Mouse (Mus musculus) v-Abl transformed pro-B cells (cell line): ENCODE results near the gene Med24.

Experiments used
- in situ Hi-C, 2 experiments: fragments of 400-800 bp; cut with MboI; formaldehyde crosslinking; loops; one replicate each; pipeline ENCODE4 v1.15.1; 2025; ENCODE audit not compliant: unreplicated experiment in 2 of 2

Med24 gene

GRCm38 (mm10) chr11:98730727-98731126, 1.5 kb upstream of the Med24 start:
- in situ Hi-C loops: no loop called here

- in situ Hi-C loops: no loop called here
These were observed 3.2 kb downstream of the Med24 start for GRCm38 (mm10) chr11:98725926-98726506.

DNA sequence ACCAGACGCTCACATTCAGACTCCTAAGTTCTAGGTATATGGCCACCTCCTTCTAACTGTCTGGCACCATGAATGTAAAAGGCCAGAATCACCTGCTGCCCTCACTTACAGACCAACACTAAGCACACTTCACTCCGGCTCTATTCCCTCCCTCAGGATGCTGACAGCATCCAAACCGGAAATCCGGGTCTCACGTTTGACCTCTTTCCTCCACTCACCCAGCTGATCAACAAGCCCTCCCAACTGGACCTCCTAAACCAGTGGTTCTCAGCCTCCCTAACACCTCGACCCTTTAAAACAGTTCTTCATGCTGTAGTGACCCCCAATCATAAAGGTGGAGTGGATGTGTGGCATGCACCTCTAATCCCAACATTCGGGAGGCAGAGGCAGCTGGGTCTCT, 6.1 kb downstream of the Med24 start:
- in situ Hi-C loops: loop anchor here in 1 of 2 experiments (25.0 kb wide), 1 partner anchor 1589 kb away; the partner anchor contains the start of gene Eif1

GRCm38 (mm10) chr11:98721458-98722226, 7.6 kb downstream of the Med24 start:
- in situ Hi-C loops: loop anchor here in 1 of 2 experiments (25.0 kb wide), 1 partner anchor 1591 kb away; the partner anchor contains the start of gene Eif1

- in situ Hi-C loops: loop anchor here in 1 of 2 experiments (25.0 kb wide), 1 partner anchor 1592 kb away; the partner anchor contains the start of gene Eif1
These were observed 8.5 kb downstream of the Med24 start for GRCm38 (mm10) chr11:98720756-98721155.

DNA sequence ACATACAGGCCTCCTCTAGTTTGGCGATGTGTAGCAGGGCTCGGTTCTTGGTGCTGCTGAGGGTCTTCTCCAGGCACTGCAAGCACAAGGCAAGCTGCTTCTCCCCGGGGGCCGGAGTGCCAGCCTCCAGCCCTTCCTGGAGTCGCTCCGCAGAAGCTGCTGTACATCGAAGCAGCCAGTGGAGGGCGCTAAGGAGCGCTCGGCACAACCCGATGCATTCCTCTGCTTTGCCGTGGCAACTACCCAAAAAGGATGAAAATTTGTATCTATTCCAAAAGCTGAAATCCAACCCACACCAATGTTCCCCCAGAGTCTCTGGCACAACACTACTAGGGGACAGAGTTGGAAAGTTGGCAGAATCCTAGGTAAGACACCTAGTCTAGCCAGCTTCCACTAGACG, 11.3 kb downstream of the Med24 start:
- in situ Hi-C loops: loop anchor here (5.0 to 25.0 kb wide), 3 partner anchors 69 to 1594 kb away; partner anchors contain the start of gene Eif1 (in 1 of the 2)

- in situ Hi-C loops: loop anchor here (5.0 to 25.0 kb wide), 3 partner anchors 71 to 1596 kb away; partner anchors contain the start of gene Eif1 (in 1 of the 2)
These were observed 13.3 kb downstream of the Med24 start for GRCm38 (mm10) chr11:98715946-98716345.

- in situ Hi-C loops: loop anchor here (5.0 to 25.0 kb wide), 3 partner anchors 74 to 1599 kb away; partner anchors contain the start of gene Eif1 (in 1 of the 2)
These were observed 15.5 kb downstream of the Med24 start for GRCm38 (mm10) chr11:98713703-98714102.

DNA sequence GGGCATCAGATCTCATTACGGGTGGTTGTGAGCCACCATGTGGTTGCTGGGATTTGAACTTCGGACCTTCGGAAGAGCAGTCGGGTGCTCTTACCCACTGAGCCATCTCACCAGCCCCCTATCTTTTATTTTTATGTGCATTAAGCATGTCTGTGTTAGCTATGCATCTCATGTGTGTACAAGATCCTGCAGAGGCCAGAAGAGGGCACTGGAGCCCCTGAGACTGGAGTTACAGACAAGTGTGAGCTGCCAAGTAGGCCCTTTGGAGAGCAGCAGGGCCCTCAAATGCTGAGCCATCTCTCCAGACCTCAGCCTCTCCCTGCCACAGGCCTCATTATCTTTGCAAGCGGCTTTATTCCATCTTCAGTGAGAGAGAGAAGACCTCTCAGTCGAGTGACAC, 17.2 kb downstream of the Med24 start:
- in situ Hi-C loops: loop anchor here (5.0 to 25.0 kb wide), 3 partner anchors 75 to 1600 kb away; partner anchors contain the start of gene Eif1 (in 1 of the 2)

- in situ Hi-C loops: loop anchor here (5.0 to 25.0 kb wide), 3 partner anchors 76 to 1601 kb away; partner anchors contain the start of gene Eif1 (in 1 of the 2)
These were observed 18.2 kb downstream of the Med24 start for GRCm38 (mm10) chr11:98711046-98711434.

- in situ Hi-C loops: loop anchor here (5.0 to 25.0 kb wide), 3 partner anchors 77 to 1602 kb away; partner anchors contain the start of gene Eif1 (in 1 of the 2)
These were observed 18.7 kb downstream of the Med24 start for GRCm38 (mm10) chr11:98710416-98711045.

DNA sequence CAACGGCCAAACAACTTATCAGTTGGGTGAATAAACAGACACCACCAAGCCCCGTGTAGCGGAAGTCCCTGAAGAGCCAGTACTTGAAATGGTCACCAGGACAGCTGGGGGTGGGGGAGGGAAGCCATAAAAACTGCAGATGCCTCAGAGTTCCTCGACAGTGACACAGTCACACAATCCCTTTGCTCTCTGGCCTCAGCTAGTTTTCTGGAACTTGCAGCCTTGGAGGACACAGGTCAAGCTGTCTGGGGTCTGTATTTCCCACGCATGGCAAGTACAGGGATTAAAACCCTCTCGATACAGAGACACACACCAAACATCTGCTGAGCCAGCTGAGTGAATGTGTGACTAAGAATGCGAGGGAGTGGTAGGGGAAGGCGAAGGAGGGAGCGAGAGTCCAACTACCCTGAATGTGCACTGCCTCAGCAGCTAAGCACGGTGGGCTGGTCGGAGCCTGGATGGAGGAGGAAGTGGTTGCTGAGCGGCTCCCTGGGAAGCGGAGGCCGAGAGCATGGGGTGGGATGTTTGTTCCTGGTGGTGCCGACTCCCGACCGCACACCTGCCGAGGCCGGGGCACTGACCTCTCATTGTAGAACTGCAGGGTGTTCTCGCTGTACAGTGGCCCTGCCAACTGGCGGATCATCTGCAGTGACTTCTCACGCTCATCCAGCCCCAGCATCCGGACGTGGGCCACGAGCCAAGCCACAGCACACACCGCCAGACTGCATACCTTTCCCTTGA, 20.1 kb downstream of the Med24 start:
- in situ Hi-C loops: loop anchor here in 1 of 2 experiments (25.0 kb wide), 1 partner anchor 1603 kb away; the partner anchor contains the start of gene Eif1

DNA sequence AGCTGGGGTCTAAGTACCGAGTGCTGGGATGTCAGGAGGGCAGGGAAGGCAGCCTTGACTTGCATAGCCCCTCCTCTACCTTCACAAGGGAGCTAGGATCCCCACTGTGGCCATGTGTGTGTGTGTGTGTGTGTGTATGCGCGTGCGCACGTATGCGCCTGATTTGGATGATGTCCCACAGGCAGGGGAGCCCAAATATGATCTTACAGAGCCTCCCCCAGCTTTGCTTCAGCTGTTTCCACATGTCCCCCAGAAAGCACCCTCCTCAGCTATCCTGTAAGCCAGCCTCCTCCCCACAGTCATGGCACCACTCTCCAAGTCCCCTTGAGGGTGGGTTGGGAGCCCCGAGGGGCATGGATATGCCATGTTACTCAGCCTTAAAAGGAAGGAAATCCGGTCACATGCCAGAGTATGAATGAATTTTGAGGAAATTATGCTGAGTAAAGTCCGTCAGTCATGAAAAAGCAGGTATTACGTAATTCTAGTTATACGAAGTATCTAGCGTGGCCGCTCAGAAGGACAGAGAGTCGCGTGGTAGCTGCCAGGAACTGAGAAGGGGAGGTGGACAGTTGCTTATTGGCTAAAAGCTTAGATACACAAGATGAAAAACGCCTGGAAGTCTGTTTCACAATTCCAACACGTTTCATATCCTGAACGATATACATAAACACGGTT, 20.8 kb downstream of the Med24 start:
- in situ Hi-C loops: loop anchor here in 1 of 2 experiments (25.0 kb wide), 1 partner anchor 1604 kb away; the partner anchor contains the start of gene Eif1

DNA sequence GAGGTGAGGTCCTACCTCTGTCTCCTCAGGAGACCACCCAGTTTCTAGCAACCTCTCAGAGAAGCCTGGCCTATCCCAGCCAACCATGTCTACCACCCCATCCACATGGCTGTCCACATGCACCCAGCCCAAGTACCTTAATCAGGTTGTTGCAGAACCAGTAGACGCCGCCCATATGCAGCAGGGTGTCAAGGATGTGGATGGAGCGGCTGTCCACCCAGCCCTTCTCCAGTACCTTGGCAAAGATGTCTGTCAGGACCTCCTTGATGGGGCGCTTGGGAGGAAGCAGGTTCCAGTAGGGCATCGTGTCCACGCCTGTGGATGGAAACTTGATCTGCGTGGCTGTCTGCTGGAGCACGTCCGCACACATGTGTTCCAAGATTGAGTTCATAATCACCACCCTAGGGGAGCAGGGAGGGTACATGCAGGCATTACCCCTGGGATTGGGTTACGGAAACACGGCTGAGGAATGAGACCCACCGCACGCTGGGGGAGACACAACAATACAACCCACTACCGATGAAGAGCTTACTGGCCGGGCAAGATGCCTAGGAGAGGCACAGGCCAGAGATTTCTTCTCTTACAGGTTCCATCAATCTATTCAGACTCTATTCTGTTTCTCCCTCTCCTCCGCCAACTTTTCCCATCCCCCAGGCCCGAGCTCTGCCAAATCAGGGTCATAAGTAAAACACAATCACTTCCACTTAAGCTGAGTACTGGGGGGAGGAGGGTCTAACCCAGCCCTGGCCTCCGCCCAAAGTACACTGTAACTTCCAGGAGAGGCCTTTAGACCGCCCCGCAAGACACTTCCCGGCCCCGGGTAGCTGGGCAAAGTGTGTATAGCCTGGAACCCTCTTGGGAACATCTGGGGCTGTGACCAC, 21.6 kb downstream of the Med24 start:
- in situ Hi-C loops: loop anchor here in 1 of 2 experiments (25.0 kb wide), 1 partner anchor 1605 kb away; the partner anchor contains the start of gene Eif1

DNA sequence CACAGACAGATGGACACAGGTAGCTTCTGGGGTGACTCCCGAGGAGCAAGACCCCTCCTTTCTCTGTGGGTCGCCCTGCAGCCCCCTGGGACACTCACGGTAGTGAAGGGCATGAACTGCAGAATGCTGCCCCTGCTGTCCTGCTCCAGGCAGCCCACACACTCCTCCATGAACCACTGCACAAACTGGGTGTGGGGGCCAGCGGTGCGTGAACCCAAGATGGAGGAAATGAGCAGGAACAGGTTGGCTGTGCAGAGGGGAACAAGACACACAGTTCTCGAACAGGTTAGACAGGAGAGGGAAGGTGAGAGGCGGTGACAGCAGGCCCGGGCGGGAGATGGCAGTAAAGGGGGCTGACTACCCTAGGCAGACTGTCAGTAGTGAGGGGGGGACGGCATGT, 24.2 kb downstream of the Med24 start:
- in situ Hi-C loops: loop anchor here in 1 of 2 experiments (25.0 kb wide), 1 partner anchor 1607 kb away; the partner anchor contains the start of gene Eif1

- in situ Hi-C loops: loop anchor here (5.0 to 25.0 kb wide), 2 partner anchors 210 to 1610 kb away; partner anchors contain the start of gene Eif1 (in 1 of the 2)
These were observed 26.9 kb downstream of the Med24 start for GRCm38 (mm10) chr11:98702323-98702722.

GRCm38 (mm10) chr11:98701213-98701670, 28.0 kb downstream of the Med24 start, which contains the start of gene Csf3:
Gene Csf3, plus strand, starts transcription at chr11:98701263.
- in situ Hi-C loops: loop anchor here (5.0 to 25.0 kb wide), 2 partner anchors 211 to 1611 kb away; partner anchors contain the start of gene Eif1 (in 1 of the 2)

- in situ Hi-C loops: loop anchor here (5.0 to 25.0 kb wide), 2 partner anchors 212 to 1612 kb away; partner anchors contain the start of gene Eif1 (in 1 of the 2)
These were observed 29.3 kb downstream of the Med24 start for GRCm38 (mm10) chr11:98699911-98700310.
